Mouse (Mus musculus) brain, adult 2 months (tissue): Measurements from ENCODE around the gene Pkn1.

ENCODE experiments used
- DNase-seq: peaks from one replicate; pipeline ENCODE4 v3.0.0; 2011; ENCODE audit warnings: low read depth, low spot score

The Pkn1 gene

DNA sequence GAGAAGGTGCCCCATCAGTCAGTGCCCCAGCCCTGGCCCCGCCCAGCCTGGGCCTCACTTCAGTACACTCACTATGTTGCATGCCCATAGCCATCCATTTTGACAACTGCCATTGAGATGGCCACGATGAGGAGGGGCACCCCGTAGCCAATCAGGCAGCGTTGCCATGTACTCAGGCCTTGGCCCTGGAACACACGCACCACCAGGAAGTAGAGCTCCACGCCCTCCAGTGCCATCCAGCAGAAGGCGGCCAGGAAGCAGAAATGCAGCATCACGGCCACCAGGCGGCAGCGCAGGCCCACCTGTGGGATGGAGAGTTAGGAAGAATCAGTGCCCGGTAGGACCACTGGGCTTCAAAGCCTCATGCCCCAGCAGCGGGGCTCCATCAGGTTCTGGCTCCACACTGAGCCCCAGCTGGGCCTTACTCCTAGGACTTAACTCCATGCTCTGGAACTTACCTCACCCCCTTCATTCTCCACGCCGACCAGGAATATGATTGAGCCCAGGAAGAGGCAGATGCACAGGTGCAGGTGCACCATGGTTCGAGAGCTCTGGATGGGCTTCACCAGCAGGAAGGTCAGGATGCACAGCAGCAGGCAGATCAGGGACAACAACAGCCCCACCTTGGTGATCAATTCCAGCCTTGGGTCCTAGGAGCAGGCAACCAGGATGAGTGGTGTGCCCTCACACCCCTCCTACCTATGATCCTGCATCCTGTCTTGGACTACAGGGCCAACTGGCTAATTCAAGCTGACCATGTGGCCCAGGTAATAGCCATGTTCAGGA is 25.9 kb upstream of the Pkn1 start:
- DNase-seq = peak; percentile 86

DNA sequence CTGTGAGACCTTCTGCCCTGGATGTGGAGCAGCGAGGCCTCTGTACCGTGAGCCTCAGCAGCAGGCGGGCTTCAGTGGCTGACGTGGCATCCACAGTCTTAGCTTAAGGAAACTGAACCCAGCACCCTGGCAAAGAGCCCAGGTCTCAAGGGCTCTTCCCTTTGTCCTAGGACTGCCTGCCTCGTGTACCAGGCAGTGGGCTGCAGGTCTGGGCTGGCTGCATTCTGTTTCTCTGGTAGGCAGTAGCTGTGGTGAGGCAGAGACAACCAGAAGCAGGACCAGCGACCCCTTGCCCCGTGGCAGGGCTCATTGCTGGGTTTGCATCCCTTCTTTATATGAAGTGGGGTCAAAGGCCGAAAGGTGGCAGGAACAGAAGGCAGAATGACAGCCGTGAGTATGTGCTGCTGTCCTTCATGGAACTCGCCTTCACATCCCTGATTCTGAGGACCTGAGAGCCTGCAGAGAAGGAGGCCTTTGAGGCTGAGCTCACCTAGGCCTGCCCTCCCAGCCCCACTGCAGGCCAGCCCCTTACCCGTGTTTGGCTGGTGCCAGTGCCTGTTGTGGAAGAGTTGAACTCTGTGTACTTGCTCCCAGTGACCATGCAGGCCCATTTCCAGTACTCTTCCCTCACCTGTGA is 24.6 kb upstream of the Pkn1 start:
- DNase-seq = no peak

DNA sequence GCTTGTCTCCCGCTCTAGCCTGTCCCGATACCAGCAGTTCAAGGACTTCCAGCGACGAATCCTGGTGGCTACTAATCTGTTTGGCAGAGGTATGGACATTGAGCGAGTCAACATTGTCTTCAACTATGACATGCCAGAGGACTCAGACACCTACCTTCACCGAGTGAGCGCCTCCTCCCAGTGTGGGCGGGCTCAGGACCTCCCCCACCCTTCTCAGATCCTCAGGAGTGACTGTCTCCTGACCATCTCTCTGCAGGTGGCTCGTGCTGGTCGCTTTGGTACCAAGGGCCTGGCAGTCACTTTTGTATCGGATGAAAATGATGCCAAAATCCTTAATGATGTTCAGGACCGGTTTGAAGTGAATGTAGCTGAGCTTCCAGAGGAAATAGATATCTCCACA is 23.7 kb upstream of the Pkn1 start:
- DNase-seq = no peak

DNA sequence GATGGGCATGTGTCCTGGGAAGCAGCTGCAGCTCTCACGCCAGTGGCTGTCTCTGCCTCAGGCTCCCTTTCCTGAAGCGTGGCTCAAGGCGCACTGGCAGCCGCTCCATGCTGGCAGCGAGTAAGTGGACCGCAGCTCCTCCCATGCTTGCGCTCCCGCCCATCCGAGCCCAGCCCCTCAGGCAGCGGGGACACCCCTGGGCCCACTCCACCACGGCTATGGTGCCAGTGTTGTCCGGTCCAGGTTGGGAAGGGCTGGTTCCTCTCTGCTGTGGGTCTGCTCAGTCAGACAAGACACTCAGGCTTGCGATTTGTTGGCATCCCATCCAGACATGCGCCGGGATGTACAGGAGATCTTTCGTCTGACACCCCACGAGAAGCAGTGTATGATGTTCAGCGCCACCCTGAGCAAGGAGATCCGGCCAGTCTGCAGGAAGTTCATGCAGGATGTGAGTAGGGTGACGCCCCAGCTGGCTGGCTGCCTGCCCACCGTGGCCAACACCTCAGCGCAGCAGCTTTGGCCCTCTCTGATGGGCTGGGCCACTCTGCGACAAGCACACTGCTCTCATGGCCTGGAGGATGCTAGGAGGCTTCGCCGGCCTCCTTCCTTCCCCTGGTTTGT is 22.5 kb upstream of the Pkn1 start:
- no peak for DNase-seq

- no peak for DNase-seq
Observed at GRCm38 (mm10) chr8:83719693-83720092, 20.7 kb upstream of the Pkn1 start.

DNA sequence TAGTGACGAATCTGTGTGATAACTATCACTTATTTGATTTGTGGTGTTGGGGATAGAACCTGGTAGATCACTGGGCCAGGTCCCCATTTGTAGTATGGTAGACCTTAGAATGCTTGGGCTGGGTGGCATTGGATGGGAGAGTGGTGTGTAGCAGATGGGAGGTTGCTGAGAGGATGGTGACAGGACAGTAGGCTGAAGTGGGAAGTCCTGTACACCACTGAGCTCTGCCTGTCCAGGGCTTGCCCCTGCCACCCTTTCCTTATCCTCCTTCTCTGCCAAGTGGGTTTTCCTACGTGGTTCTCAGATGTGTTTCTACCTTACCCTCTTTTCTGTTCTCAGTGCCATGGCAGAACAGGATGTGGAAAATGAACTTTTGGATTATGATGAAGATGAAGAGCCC is 20.1 kb upstream of the Pkn1 start:
- no peak for DNase-seq

GRCm38 (mm10) chr8:83716563-83716962 is 17.6 kb upstream of the Pkn1 start:
- no peak for DNase-seq

DNA sequence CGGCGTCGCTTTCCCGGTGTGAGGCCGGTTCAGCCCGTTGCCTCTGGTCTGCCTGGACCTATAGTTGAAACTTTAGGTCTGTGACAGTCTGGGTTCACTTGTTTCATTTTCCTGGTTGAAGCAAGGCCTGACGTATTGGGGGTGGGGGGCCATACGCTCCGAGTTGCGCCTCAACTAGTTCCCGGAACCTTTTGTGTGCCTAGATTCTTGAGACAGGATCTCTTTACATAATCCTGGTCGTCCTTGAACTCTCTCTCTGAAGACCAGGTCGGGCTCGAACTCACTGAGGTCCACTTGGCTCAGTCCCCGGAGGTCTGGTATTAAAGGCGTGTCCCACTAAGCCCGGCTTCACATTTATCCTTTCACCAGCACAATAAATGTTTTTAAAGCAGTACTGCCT is 16.8 kb upstream of the Pkn1 start:
- DNase-seq = no peak

GRCm38 (mm10) chr8:83715031-83715690 is 16.2 kb upstream of the Pkn1 start, which contains the start of gene Ddx39:
Gene Ddx39, plus strand, starts transcription at chr8:83715177.
- DNase-seq = peak; percentile 100

DNA sequence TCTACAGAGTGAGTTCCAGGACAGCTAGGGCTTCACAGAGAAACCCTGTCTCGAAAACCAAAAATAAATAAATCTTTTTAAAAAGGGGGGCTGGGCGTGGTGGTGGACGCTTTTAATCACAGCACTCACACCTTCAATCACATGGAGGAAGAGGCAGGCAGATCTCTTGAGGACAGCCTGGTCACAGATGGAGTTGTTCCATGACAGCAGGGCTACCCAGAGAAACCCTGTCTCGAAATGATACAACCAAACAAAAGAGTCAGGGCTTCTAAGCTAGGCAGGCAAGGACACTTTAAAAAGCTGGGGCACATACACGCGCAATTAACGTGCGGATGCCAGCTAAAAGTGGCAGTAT is 15.7 kb upstream of the Pkn1 start:
- no peak for DNase-seq

DNA sequence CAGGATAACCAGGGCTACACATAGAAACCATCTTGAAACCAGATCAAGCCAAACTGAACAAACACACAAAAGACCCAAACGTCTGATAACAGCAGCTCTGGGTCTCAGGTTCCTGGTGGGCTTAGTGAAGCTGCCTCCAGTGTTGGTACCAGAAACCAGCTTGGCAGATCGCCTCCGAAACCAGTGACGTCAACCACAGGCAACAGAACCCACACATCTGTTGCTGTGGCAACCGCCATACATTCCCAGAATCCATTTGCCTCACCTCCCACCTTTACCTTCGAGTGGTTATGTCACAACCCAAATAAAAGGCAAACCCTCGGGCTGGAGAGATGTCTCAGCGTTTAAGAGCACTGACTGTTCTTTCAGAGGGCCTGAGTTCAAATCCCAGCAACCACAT is 8.6 kb upstream of the Pkn1 start:
- peak; percentile 66 for DNase-seq

DNA sequence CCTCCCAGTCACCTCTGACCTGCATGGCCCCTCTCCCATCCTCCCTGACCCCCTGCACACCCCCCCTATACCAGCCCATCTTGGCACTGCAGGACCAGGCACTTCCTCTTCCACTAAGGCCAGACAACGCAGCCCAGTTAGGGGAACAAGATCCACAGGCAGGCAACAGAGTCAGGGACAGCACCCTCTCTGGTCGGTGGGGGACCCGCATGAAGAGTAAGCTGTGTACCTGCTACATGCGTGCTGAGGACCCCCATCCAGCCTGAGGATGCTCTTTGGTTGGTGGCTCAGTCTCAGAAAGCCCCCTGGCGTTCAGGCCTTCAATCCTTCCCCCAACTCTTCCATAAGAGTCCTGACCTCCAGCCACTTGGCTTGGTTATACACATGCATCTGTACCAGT is 7.4 kb upstream of the Pkn1 start:
- no peak for DNase-seq

GRCm38 (mm10) chr8:83703426-83703825 is 4.4 kb upstream of the Pkn1 start:
- DNase-seq = peak; percentile 75

DNA sequence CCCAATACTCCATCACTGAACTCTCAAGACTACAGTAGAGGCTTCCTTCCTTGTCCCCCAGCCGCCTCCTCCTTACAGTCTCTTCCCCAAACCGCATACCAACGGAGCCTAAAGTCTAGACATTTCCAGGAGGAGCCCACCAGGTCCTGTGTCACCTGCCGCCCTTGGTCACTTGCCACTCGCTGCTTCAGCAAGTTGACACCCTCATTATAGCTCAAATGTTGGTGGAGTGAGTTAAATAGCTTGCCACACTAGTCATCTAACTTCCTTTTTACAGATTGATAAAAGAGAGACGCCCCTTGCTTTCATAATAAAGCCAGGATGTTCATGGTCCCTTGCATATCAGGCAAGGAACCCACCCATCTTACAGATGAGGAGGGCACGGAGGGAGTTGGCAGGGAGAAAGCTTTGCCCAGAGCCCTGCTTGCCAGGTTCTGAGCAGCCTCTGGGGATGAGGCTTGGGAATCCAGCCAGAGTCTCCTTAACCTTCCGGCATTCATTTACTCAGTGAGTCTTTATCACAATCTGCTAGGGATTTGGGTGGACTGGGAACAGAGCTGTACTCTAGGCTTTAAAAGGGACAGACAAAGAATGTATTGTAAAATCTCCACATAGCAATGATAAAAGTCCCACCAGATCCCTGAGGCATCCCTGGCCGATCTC is 1.6 kb upstream of the Pkn1 start:
- DNase-seq = no peak

DNA sequence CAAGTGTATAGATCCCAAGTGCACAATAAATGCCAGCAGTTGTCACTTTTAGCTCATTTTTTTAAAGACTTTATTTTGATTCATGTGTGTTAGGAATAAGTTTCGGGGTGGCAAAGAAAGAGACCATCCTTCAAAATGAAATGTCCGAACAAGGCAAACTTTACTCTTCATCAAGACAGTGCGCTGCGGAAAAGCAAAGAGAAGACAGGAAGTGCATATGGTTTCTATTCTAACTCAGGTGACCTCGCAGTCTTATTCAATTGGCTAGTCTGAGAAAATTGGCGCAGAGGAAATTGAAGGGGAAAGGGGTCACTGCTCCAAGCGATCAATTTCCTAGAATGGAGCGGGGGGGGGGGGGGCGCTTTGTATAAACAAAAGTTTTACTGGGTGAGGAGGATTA is 587 bp upstream of the Pkn1 start:
- DNase-seq = peak; percentile 35

DNA sequence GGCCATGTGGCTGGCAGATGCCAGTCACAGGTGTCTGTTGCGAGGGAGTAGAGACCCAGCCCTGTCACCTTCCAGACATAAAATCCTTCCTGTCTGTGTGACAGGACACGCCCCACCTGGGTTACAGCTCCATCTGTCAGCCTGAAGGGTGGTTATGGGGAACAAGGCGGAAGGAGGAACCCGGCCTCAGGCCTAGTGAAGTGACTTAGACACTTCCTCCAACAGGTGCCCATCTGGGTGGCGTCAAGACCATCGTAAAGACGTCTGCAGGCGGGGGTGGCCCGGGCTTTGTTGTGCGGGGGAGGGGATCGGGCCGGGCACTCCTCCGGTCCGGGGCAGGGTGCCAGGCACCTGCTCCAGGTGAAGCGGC is 703 bp downstream of the Pkn1 start:
- peak; percentile 85 for DNase-seq

- peak; percentile 45 for DNase-seq
Observed at GRCm38 (mm10) chr8:83697374-83698220, 1.4 kb downstream of the Pkn1 start.

GRCm38 (mm10) chr8:83695351-83696106 is 3.5 kb downstream of the Pkn1 start:
- peak; percentile 13 for DNase-seq

GRCm38 (mm10) chr8:83694369-83695160 is 4.4 kb downstream of the Pkn1 start:
- DNase-seq = peak; percentile 50
